Mouse (Mus musculus) MEL (cell line): Measurements from ENCODE around the gene 8030474K03Rik.

Experiments
- BHLHE40 ChIP-seq: IDR thresholded peaks from 2 replicates; pipeline ENCODE4 v1.6.1; 2012; ENCODE audit warnings: low read depth, mild to moderate bottlenecking, inconsistent platforms, low read length, improper control_type of control experiment, borderline replicate concordance
- CHD1 ChIP-seq: IDR thresholded peaks from 2 replicates; pipeline ENCODE4 v1.6.1; 2012; ENCODE audit warnings: low read depth, mild to moderate bottlenecking, inconsistent platforms, low read length, improper control_type of control experiment
- CTCF ChIP-seq, 3 experiments: IDR thresholded peaks in 2 of 3; conservative IDR thresholded peaks in 1 of 3; 2 replicates each; pipeline ENCODE4 v1.5.1; 2011 to 2012; ENCODE audit warnings: low read length in 3 of 3, low read depth in 2 of 3, mild to moderate bottlenecking in 2 of 3, improper control_type of control experiment in 1 of 3, inconsistent platforms in 1 of 3, mixed read lengths in 1 of 3, moderate library complexity in 1 of 3; ENCODE audit not compliant: control insufficient read depth in 1 of 3, insufficient read depth in 1 of 3, poor library complexity in 1 of 3, severe bottlenecking in 1 of 3
- E2F4 ChIP-seq: IDR thresholded peaks from 2 replicates; pipeline ENCODE4 v1.6.1; 2011; ENCODE audit warnings: low read depth, low read length, improper control_type of control experiment, borderline replicate concordance
- EP300 ChIP-seq, 2 experiments: IDR thresholded peaks; 2 replicates each; pipeline ENCODE4 v1.6.1; 2011; ENCODE audit warnings: improper control_type of control experiment in 2 of 2, low read length in 2 of 2, low read depth in 1 of 2, mild to moderate bottlenecking in 1 of 2
- MAFK ChIP-seq: IDR thresholded peaks from 2 replicates; pipeline ENCODE4 v1.6.1; 2011; ENCODE audit warnings: low read depth, mild to moderate bottlenecking, low read length, improper control_type of control experiment, borderline replicate concordance
- MEF2A ChIP-seq: IDR thresholded peaks from 2 replicates; pipeline ENCODE4 v1.6.1; 2014; ENCODE audit warnings: low read depth, mild to moderate bottlenecking, inconsistent platforms, low read length, improper control_type of control experiment; ENCODE audit not compliant: poor library complexity, insufficient replicate concordance, severe bottlenecking; ENCODE audit errors: extremely low read depth
- MYC ChIP-seq: IDR thresholded peaks from 2 replicates; pipeline ENCODE4 v1.6.1; 2011; ENCODE audit warnings: low read depth, mild to moderate bottlenecking, low read length, improper control_type of control experiment, moderate library complexity
- POLR2A ChIP-seq, 2 experiments: IDR thresholded peaks; 2 replicates each; pipeline ENCODE4 v1.6.1; 2011 to 2012; ENCODE audit warnings: low read length in 2 of 2, mild to moderate bottlenecking in 2 of 2, control low read depth in 1 of 2, improper control_type of control experiment in 1 of 2, low read depth in 1 of 2, moderate library complexity in 1 of 2; ENCODE audit not compliant: control insufficient read depth in 1 of 2, insufficient read depth in 1 of 2, poor library complexity in 1 of 2
- RCOR1 ChIP-seq: IDR thresholded peaks from 2 replicates; pipeline ENCODE4 v1.6.1; 2012; ENCODE audit warnings: low read depth, mild to moderate bottlenecking, inconsistent platforms, low read length, improper control_type of control experiment
- SIN3A ChIP-seq: IDR thresholded peaks from 2 replicates; pipeline ENCODE4 v1.6.1; 2012; ENCODE audit warnings: low read length, improper control_type of control experiment, inconsistent platforms
- USF1 ChIP-seq: IDR thresholded peaks from 2 replicates; pipeline ENCODE4 v1.6.1; 2014; ENCODE audit warnings: low read depth, mild to moderate bottlenecking, inconsistent platforms, low read length, improper control_type of control experiment, moderate library complexity

DNA sequence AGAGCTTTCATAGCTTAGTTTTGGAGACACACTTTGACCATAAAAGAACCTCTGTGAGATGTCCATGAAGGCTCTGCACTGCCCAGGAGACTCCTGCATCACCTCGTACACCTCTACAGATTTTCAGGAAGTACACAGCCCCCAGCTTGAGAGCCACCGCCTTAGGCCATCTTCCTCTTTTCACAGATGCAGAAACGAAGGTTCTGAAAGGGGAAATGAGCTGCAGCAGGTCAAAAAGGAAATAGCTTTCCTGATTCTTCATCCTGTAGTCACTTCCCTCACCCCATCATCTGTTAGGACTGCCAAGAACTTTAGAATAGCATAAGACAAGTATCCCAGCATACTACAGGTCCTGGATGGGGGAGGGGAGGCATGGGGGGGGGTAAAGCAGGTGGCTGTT is 24.1 kb upstream of the 8030474K03Rik start:
- TF ChIP-seq MYC (no peak), CTCF (IDR thresholded peaks at IDR 0.05 in 2 of 3, conservative IDR thresholded peaks at IDR 0.05 in 1 of 3; ENCODE audit: control insufficient read depth in 1 of 3, insufficient read depth in 1 of 3, low read depth in 2 of 3, low read length in 3 of 3, poor library complexity in 1 of 3, severe bottlenecking in 1 of 3) (no peak), EP300 (IDR thresholded peaks at IDR 0.05; ENCODE audit: low read depth in 1 of 2, low read length in 2 of 2) (peak; percentile 8 to 46; a peak in 1 of 4 replicates), E2F4 (no peak), SIN3A (no peak), USF1 (no peak), MAFK (no peak), POLR2A (IDR thresholded peaks at IDR 0.05; ENCODE audit: control insufficient read depth in 1 of 2, insufficient read depth in 1 of 2, low read depth in 1 of 2, low read length in 2 of 2, poor library complexity in 1 of 2) (no peak), RCOR1 (no peak), CHD1 (no peak), BHLHE40 (no peak), MEF2A (no peak)
